ENCODE assay signal across 12 mouse cellular contexts in genomic region chr10:42211407-42211806, GRCm38 (mm10).
A peak's percentile ranks its signal among the peaks of the same experiment; 100 is the strongest.
DNase-seq lines count a peak whose midpoint lies in the region; ATAC-seq and TF ChIP-seq lines count a peak whose summit lies in the region.
"Had no signal": no experiment of that assay in that cellular context is flagged by ENCODE, and none has a peak within 500 bp of the region (broad histone marks: within the 10 kb centered on the region; RNA-seq: fewer than 3 reads in every experiment).

No protein-coding gene starts in this region.

- intact Hi-C loops in gastrocnemius, postnatal 14 days (cut with DNase I; ENCODE audit: low total_unique reads): no loop called here

- no peak for TF ChIP-seq POLR2A in kidney, adult 2 months (IDR thresholded peaks at IDR 0.05; ENCODE audit: low read depth, low read length)

- H3K4me2 ChIP-seq in lung, embryonic 16.5 days (ENCODE audit: low read depth, low read length): no peak overlapping the region

- H3K36me3 ChIP-seq in kidney, adult 2 months (ENCODE audit: control insufficient read depth, insufficient read depth, low read length): no peaks in the 10 kb centered on the region
- no peaks in the 10 kb centered on the region for H3K36me3 ChIP-seq in lung, embryonic 16.5 days (ENCODE audit: control insufficient read depth, insufficient read depth, low read length)

- WGBS in kidney, adult 2 months: 55% methylated on average over 7 of the region's 7 CpGs
- 49% methylated on average over 7 of the region's 7 CpGs for WGBS in lung, embryonic 16.5 days

- DNase-seq in gastrocnemius, adult 18-20 months (ENCODE audit: low spot score): peak; percentile 58
- no peak for DNase-seq in gastrocnemius, postnatal 14 days
- peak; percentile 52 for DNase-seq in kidney, adult 2 months
- no peak for DNase-seq in kidney, adult 8-10 months
- peak; percentile 51 for DNase-seq in adipocyte (ENCODE audit: low spot score)
- no peak for DNase-seq in spleen, postnatal 14 days (ENCODE audit: low spot score in 2 of 2)
- DNase-seq in layer of hippocampus, adult 2 months (ENCODE audit: low spot score in 2 of 2): no peak
- DNase-seq: kidney, adult 9 months; thymus, adult 18-20 months had no signal

- peak; percentile 81 for ATAC-seq in lung, embryonic 16.5 days (ENCODE audit: low read depth)

- H3K4me3 ChIP-seq in kidney, adult 2 months (ENCODE audit: insufficient read depth, low read depth, low read length): no peak overlapping the region
- no peak overlapping the region for H3K4me3 ChIP-seq in lung, embryonic 16.5 days (ENCODE audit: low read length)
- H3K4me3 ChIP-seq in layer of hippocampus, adult 2 months: no peak overlapping the region
- H3K4me3 ChIP-seq: left cerebral cortex, adult 2 months had no signal

- H3K4me1 ChIP-seq in kidney, adult 2 months (ENCODE audit: control insufficient read depth, insufficient read depth, low read length): peaks cover 11% of the 10 kb centered on the region; the same call in 1 of the 2 replicates
- peaks cover 16% of the 10 kb centered on the region for H3K4me1 ChIP-seq in lung, embryonic 16.5 days (replicated peaks; ENCODE audit: control insufficient read depth, insufficient read depth, low read length)

- H3K9ac ChIP-seq in lung, embryonic 16.5 days (ENCODE audit: low read length): no peak overlapping the region

- H3K27me3 ChIP-seq in kidney, adult 2 months (replicated peaks; ENCODE audit: control insufficient read depth, insufficient read depth, low read length): no peaks in the 10 kb centered on the region
- no peaks in the 10 kb centered on the region for H3K27me3 ChIP-seq in lung, embryonic 16.5 days (ENCODE audit: control insufficient read depth, insufficient read depth, low read depth, low read length)

- TF ChIP-seq CTCF in kidney, adult 2 months (conservative IDR thresholded peaks at IDR 0.05; ENCODE audit: insufficient read depth, insufficient read length, low read depth, low read length): no peak
- TF ChIP-seq CTCF in layer of hippocampus, adult 2 months (conservative IDR thresholded peaks at IDR 0.05): no peak

- no peak overlapping the region for H3K27ac ChIP-seq in kidney, adult 2 months (ENCODE audit: insufficient read depth, low read depth, low read length)
- H3K27ac ChIP-seq in lung, embryonic 16.5 days (ENCODE audit: low read length): peak overlapping the region; percentile 41
- H3K27ac ChIP-seq in layer of hippocampus, adult 2 months: no peak overlapping the region
- H3K27ac ChIP-seq: left cerebral cortex, adult 2 months; macrophage had no signal

- H3K9me3 ChIP-seq in lung, embryonic 16.5 days (ENCODE audit: control insufficient read depth, low read length): peaks cover 4% of the 10 kb centered on the region; the same call in 1 of the 2 replicates

Comparison
In these comparisons a context has a peak if more than half of its experiments do, and no peak if none do; other contexts are left out.
1. DNase-seq: peak in gastrocnemius, adult 18-20 months (single experiment), kidney, adult 2 months (single experiment) and adipocyte (single experiment); none in gastrocnemius, postnatal 14 days (single experiment), kidney, adult 8-10 months (0 of 2), spleen, postnatal 14 days (0 of 2) and layer of hippocampus, adult 2 months (0 of 2).